Mouse (Mus musculus) embryonic facial prominence, embryonic 12.5 days (tissue): Measurements from ENCODE around the gene Fgfr1op. TPM values are rescaled to one million over a fixed set of nuclear protein-coding genes. Genes with fewer than 3 reads are reported as not detected.
"Not testable (repeated sequence)": the region's sequence is repeated elsewhere in the genome, so short reads cannot be mapped to it uniquely, and the experiment has no call there.

Experiments used
- ATAC-seq: fragments of 200-750 bp; cut with Nextera tagmentation; 2 replicates; pipeline ENCODE4 v1.8.0; 2017; ENCODE audit not compliant: insufficient number of reproducible peaks, insufficient read depth, low FRiP score, low TSS enrichment
- H3K27ac ChIP-seq: fragments of 300-500 bp; sonication (generic); 2 replicates; pipeline ENCODE4 v1.5.1; 2016; ENCODE audit warnings: mild to moderate bottlenecking
- H3K27me3 ChIP-seq: fragments of 300-500 bp; sonication (generic); 2 replicates; pipeline ENCODE4 v1.6.1; 2016; ENCODE audit warnings: mild to moderate bottlenecking, moderate library complexity
- H3K36me3 ChIP-seq: fragments of 300-500 bp; sonication (generic); 2 replicates; pipeline ENCODE4 v1.6.1; 2016; ENCODE audit warnings: mild to moderate bottlenecking
- H3K4me1 ChIP-seq: fragments of 300-500 bp; sonication (generic); 2 replicates; pipeline ENCODE4 v1.6.1; 2016
- H3K4me2 ChIP-seq: fragments of 300-500 bp; sonication (generic); replicated peaks from 2 replicates; pipeline ENCODE4 v1.6.1; 2016; ENCODE audit warnings: mild to moderate bottlenecking, moderate library complexity
- H3K4me3 ChIP-seq: fragments of 300-500 bp; sonication (generic); 2 replicates; pipeline ENCODE4 v1.5.1; 2016; ENCODE audit warnings: mild to moderate bottlenecking
- H3K9ac ChIP-seq: fragments of 300-500 bp; sonication (generic); 2 replicates; pipeline ENCODE4 v1.6.1; 2016; ENCODE audit warnings: mild to moderate bottlenecking, moderate library complexity
- H3K9me3 ChIP-seq: fragments of 300-500 bp; sonication (generic); 2 replicates; pipeline ENCODE4 v1.6.1; 2016; ENCODE audit warnings: mild to moderate bottlenecking, moderate library complexity
- WGBS: fragments of 180-500 bp; shearing (Covaris S2); methylation state at CpG from one replicate; pipeline ENCODE4 v1.1.7; 2016; 5-methylcytosine and 5-hydroxymethylcytosine counted together
- polyA plus RNA-seq: library from polyadenylated mRNA; unstranded; fragments of >200 nt; fragmentation: Nextera tagmentation; extraction: Ambion mirVana; gene quantifications from 2 replicates; pipeline ENCODE4 v1.2.1, GENCODE M21; 2016

The Fgfr1op gene
- polyA plus RNA-seq, result 43.2 and 43.5 TPM in 2 replicates

GRCm38 (mm10) chr17:8164701-8165607, at the start of gene Fgfr1op:
Gene Fgfr1op (plus strand): TSS chr17:8165501.
- not testable (repeated sequence) for H3K27ac ChIP-seq, H3K9me3 ChIP-seq, H3K36me3 ChIP-seq, H3K4me1 ChIP-seq, H3K27me3 ChIP-seq
- Histone ChIP-seq H3K9ac (peak within 1 kb of the TSS; percentile 48; the same call in 1 of the 2 replicates), H3K4me2 (peak within 1 kb of the TSS; percentile 43), H3K4me3 (peak within 1 kb of the TSS; percentile 47)
- WGBS, result under 1% methylated on average over 20 of the region's 55 CpGs
- peak; percentile 91 for ATAC-seq

DNA sequence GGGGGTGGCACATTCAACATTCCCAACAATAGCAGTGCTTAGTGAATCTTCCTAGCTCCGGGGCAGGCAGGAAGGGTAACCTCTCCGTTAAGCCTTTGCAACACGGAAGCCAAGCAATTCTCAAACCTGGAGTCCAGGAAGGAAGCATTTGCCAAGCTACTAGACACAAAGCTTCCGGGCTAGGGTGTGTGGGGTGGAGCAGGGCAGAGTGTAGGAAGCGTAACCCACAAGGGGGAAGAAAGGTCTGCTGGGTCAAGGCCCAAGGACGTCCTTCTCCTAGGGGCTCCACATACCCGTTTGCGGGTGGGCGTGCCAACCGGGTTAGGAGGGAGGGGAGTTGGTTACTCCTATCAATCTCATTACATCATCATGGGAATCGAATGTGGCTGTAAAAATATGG, 48.9 kb upstream of the Fgfr1op start:
- not testable (repeated sequence) for H3K27me3 ChIP-seq, H3K4me2 ChIP-seq, H3K4me1 ChIP-seq, H3K4me3 ChIP-seq, H3K9me3 ChIP-seq, H3K9ac ChIP-seq, H3K27ac ChIP-seq, ATAC-seq, H3K36me3 ChIP-seq
- 63% methylated on average over 8 of the region's 11 CpGs for WGBS

DNA sequence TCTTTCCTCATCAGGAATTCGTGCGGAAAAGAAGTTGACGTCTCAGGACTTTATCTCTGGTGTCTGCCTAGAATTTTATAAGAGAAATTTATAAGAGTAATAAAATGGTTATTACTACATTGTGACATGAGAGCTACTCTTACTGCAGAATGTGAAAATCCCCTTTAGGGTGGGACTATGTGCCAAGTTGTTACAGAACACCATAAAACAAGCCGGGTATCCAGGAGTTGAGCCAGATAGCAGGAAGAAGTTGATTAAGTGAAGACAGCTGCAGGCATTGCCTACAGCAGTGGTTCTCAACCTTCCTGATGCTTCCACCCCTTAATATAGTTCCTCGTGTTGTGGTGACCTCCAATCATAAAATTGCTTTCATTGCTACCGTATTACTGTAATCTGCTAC, 48.4 kb upstream of the Fgfr1op start:
- not testable (repeated sequence) for H3K9ac ChIP-seq, H3K36me3 ChIP-seq, H3K9me3 ChIP-seq, H3K27ac ChIP-seq, ATAC-seq, H3K4me1 ChIP-seq, H3K4me3 ChIP-seq, H3K4me2 ChIP-seq, H3K27me3 ChIP-seq
- WGBS, result no CpG with 5 or more reads among the region's 6 CpGs

GRCm38 (mm10) chr17:8122974-8123373, 42.3 kb upstream of the Fgfr1op start:
- not testable (repeated sequence) for ATAC-seq, H3K4me1 ChIP-seq
- WGBS, result no CpG with 5 or more reads among the region's 3 CpGs

DNA sequence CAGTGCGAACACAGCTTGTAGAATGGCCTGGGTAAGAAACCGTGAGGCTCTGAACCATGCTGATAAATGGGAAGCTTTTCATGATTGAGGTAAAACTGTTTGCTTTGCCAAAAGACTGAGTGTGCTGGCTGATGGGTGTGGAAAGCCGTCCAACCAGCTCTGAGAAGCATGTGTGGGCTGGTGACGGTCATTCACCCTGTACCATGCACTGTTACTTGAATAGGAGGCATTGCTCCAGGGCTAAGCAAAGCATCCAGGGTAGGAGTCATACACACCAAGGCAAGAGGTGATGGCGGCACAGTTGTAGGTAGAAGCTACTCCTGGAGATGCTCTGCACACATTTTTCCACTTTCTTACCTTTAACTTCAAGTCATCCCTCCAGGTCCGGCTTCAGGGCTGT, 40.7 kb upstream of the Fgfr1op start:
- not testable (repeated sequence) for H3K36me3 ChIP-seq, H3K27ac ChIP-seq, H3K27me3 ChIP-seq, H3K4me3 ChIP-seq, H3K9me3 ChIP-seq, ATAC-seq, H3K4me2 ChIP-seq, H3K4me1 ChIP-seq, H3K9ac ChIP-seq
- WGBS, result 100% methylated on average over 3 of the region's 6 CpGs

More at GRCm38 (mm10) chr17:8122974-8123373, 42.3 kb upstream of the Fgfr1op start:
- not testable (repeated sequence) for H3K27ac ChIP-seq, H3K27me3 ChIP-seq, H3K9ac ChIP-seq, H3K36me3 ChIP-seq, H3K9me3 ChIP-seq, H3K4me3 ChIP-seq, H3K4me2 ChIP-seq

DNA sequence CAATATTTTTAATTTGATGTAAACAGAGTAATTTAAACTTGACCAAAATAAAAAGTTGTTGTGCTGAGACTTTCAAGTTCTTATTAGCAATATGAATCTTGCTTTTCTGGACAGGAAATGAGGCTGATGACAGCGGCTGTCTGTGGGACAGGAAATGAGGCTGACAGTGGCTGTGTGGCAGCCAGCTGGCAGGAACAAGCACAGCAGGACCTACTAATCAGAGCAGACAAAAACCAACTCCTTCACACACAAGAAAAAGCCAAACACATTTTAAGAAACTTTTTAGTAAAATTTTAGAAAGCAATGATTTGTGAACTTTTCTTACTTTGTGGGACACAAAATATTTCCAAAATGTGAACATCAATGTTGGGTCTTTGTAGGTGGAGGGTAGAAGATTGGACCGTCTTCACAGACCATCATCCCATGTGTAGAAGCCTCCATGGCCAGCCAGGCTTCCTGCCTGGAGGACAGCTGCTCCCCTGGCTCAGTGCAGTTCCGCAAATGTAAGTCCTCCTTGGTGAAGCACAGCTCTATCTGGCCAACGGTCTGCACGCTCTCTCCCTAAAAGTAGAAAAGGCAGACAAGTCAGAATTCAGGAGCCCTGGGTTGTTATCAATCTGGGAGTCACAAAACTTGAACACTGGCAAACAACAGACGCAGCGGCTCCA, 36.8 kb upstream of the Fgfr1op start:
- not testable (repeated sequence) for H3K4me2 ChIP-seq, H3K27me3 ChIP-seq, H3K36me3 ChIP-seq, H3K4me3 ChIP-seq, H3K4me1 ChIP-seq, H3K9ac ChIP-seq, ATAC-seq, H3K9me3 ChIP-seq, H3K27ac ChIP-seq
- 83% methylated on average over 1 of the region's 7 CpGs for WGBS

DNA sequence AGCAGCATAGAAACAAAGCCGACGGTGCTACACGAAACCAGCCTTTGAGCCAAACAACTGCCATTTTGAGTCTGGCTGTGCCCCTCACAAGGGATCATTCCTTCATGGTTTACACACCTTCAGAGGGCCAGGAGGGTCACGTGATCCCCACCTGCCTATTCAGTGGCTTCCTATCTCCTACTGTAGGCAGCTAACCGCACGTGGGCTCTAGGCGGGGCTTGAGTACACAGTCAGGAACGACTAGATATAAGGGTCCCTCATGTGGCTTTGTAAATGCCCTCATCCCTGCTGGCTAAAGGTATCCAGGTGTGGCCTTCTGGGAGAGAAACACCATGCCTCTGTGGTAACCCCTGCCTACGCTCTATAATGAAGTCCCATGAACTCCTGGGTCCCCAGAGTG, 35.7 kb upstream of the Fgfr1op start:
- H3K4me3 ChIP-seq, ATAC-seq, H3K9ac ChIP-seq, H3K9me3 ChIP-seq, H3K36me3 ChIP-seq, H3K27me3 ChIP-seq, H3K4me1 ChIP-seq, H3K27ac ChIP-seq, H3K4me2 ChIP-seq: not testable (repeated sequence)
- WGBS, result 84% methylated on average over 9 of the region's 9 CpGs

- no CpG with 5 or more reads among the region's 6 CpGs for WGBS
- not testable (repeated sequence) for ATAC-seq, H3K27me3 ChIP-seq, H3K36me3 ChIP-seq, H3K9me3 ChIP-seq, H3K4me3 ChIP-seq, H3K27ac ChIP-seq, H3K9ac ChIP-seq, H3K4me2 ChIP-seq, H3K4me1 ChIP-seq
These were observed 34.5 kb upstream of the Fgfr1op start for GRCm38 (mm10) chr17:8130849-8131248.

- H3K36me3 ChIP-seq, H3K4me3 ChIP-seq, H3K27me3 ChIP-seq, ATAC-seq, H3K27ac ChIP-seq, H3K4me2 ChIP-seq, H3K4me1 ChIP-seq, H3K9ac ChIP-seq, H3K9me3 ChIP-seq: not testable (repeated sequence)
- 98% methylated on average over 5 of the region's 5 CpGs for WGBS
These were observed 27.2 kb upstream of the Fgfr1op start for GRCm38 (mm10) chr17:8138116-8138515.

GRCm38 (mm10) chr17:8140210-8140609, 25.1 kb upstream of the Fgfr1op start:
- not testable (repeated sequence) for H3K27ac ChIP-seq, H3K4me2 ChIP-seq, H3K4me1 ChIP-seq, ATAC-seq, H3K4me3 ChIP-seq, H3K27me3 ChIP-seq, H3K36me3 ChIP-seq, H3K9ac ChIP-seq, H3K9me3 ChIP-seq
- WGBS, result 79% methylated on average over 3 of the region's 3 CpGs

DNA sequence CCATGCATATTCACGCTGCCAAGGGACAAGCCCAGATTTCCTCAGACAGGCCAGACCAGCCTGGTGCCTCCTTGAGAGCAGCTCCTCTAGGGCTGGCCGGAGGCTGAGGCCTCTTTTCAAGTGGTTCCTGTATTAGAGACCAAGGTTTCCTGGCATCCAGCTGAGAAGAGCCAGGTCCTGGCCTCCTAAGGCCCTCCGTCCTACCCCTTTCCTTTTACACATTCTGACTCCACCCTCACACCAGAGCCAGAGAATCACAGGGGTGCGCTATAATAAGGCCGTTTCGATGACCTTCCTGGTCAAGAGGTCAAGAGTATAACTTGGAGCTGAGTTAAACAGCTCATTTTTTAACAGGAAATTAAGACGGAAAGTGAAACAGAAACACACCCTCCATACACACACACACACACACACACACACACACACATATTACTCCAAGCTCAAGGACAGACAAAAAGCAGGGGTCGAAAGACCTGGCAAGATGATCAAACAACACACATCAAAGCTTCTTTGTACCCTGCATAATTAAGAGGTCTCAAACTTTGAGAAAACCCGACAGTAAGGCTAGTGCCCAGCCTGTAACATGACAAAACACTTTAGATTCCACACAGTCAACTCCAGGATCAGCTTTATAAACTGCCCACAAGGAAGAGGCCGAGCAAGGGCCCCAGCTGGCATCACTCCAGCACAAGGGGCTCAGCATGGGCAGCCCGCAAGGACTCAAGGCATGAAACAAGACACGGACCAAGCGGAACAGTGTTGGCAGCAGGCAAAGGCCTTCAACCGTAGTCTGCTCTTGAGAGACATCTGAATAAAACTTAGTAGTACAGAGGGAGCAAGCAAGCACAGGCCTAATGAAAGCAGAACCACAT, 21.3 kb upstream of the Fgfr1op start:
- not testable (repeated sequence) for ATAC-seq, H3K4me3 ChIP-seq, H3K9me3 ChIP-seq, H3K27ac ChIP-seq, H3K27me3 ChIP-seq, H3K36me3 ChIP-seq, H3K4me2 ChIP-seq, H3K4me1 ChIP-seq, H3K9ac ChIP-seq
- 64% methylated on average over 10 of the region's 14 CpGs for WGBS
